Mouse (Mus musculus): ENCODE results near the gene Prss16. TPM values are rescaled to one million over a fixed set of nuclear protein-coding genes. Genes with fewer than 3 reads are reported as not detected.
"Not testable (repeated sequence)": the region's sequence is repeated elsewhere in the genome, so short reads cannot be mapped to it uniquely, and the experiment has no call there.

Prss16 gene
- polyA plus RNA-seq, 2 experiments = 0.23 to 0.39 TPM

DNA sequence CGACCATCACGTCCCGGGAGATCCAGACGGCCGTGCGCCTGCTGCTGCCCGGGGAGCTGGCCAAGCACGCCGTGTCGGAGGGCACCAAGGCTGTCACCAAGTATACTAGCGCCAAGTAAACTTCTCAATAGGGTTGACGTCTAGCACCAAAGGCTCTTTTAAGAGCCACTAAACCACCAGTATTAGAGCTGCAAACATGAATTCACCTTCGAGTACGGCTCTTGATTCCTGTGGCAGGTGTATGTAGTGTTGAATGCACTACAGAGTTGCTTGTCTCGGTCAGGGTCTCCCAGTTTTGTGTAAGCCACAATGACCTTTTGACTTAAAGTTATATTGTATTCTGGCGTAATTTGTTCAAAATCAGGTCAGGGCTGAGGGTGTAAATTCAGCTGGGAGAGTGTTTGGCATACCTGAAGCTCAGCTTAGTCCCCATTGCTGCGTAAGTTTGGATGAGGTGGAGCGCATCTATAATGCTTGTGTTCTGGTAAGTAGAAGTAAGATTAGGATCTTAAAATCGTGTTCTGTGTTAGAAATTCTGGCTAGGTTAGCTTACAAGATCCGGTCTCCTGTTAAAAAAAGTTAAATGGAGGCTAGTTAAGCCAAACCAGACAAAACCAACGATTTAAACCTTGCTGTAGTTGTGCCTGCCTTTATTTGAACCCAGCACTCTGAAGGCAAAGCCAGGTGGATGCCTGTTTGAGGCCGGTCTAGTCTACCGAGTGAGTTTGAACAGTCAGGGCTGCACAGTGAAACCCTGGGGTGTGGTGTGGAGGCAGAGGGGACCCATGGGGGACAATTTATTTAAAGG, 26.8 kb upstream of the Prss16 start:
- Histone ChIP-seq H3K9me3 (ENCODE audit: control insufficient read depth, low read length) (no peaks in the 10 kb centered on the region), H3K27ac (peak overlapping the region; percentile 100), H3K27me3 (ENCODE audit: control insufficient read depth, insufficient read depth, low read length) (no peaks in the 10 kb centered on the region), H3K4me3 (ENCODE audit: insufficient read depth in 1 of 2, low read depth in 2 of 2, low read length in 2 of 2) (peak overlapping the region; percentile 42 to 67), H3K36me3 (replicated peaks; ENCODE audit: control insufficient read depth, insufficient read depth, low read depth) (no peaks in the 10 kb centered on the region), H3K9ac (replicated peaks) (peak overlapping the region; percentile 78), H3K4me2 (ENCODE audit: low read depth) (peak overlapping the region; percentile 72), H3K4me1 (replicated peaks; ENCODE audit: control insufficient read depth in 2 of 2, insufficient read depth in 2 of 2, low read length in 1 of 2) (peaks cover 18 to 30% of the 10 kb centered on the region in 2 experiments)
- DNase-seq (ENCODE audit: low read depth in 3 of 3, low spot score in 3 of 3) (peak in 1 of 3 experiments; percentile 68), ATAC-seq (ENCODE audit: insufficient read depth) (peak; percentile 9)
- 2% methylated on average over 17 of the region's 23 CpGs for WGBS (ENCODE audit: insufficient replicate concordance)
- TF ChIP-seq CTCF (IDR thresholded peaks at IDR 0.05; ENCODE audit: low read depth) (no peak), EP300 (IDR thresholded peaks at IDR 0.05; ENCODE audit: low read depth) (no peak)

DNA sequence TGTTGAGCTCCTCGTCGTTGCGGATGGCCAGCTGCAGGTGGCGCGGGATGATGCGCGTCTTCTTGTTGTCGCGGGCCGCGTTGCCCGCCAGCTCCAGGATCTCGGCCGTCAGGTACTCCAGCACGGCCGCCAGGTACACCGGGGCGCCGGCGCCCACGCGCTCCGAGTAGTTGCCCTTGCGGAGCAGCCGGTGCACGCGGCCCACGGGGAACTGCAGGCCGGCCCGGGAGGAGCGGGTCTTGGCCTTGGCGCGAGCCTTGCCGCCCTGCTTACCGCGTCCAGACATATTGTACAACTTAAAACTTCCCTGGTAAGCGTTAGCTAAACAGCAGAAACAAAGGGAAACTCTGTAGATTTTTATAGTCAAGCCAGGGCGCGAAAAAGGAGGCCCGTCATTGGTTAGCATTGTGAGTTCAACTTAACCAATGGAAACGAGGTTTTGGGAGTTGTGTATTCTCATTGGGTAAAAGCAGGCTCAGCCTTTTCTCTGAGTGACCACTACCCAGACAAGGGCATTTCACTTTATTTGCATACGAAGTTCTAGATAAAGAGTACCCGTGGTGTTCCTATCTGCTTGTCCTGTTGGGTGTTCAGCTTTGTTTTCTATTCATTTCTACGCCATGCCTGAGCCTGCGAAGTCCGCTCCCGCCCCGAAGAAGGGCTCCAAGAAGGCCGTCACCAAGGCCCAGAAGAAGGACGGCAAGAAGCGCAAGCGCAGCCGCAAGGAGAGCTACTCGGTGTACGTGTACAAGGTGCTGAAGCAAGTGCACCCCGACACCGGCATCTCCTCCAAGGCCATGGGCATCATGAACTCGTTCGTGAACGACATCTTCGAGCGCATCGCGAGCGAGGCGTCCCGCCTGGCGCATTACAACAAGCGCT, 26.0 kb upstream of the Prss16 start, which contains the start of the genes Hist1h2ah and Hist1h2bk:
Gene Hist1h2ah (minus strand): TSS at position 302 of the 882 bp plus-strand sequence.
Gene Hist1h2bk (plus strand): TSS at position 604 of the 882 bp plus-strand sequence.
- H3K27me3 ChIP-seq (ENCODE audit: control insufficient read depth, insufficient read depth, low read length); H3K36me3 ChIP-seq (replicated peaks; ENCODE audit: control insufficient read depth, insufficient read depth, low read depth); H3K9me3 ChIP-seq (ENCODE audit: control insufficient read depth, low read length): not testable (repeated sequence)
- Histone ChIP-seq H3K27ac (peak within 1 kb of the TSS; percentile 100), H3K4me3 (ENCODE audit: insufficient read depth in 1 of 2, low read depth in 2 of 2, low read length in 2 of 2) (peak within 1 kb of the TSS; percentile 64 to 82), H3K9ac (replicated peaks) (peak within 1 kb of the TSS; percentile 91), H3K4me2 (ENCODE audit: low read depth) (peak within 1 kb of the TSS; percentile 81), H3K4me1 (replicated peaks; ENCODE audit: control insufficient read depth in 2 of 2, insufficient read depth in 2 of 2, low read length in 1 of 2) (peaks cover 18 to 28% of the 10 kb centered on the region in 2 experiments)
- peak; percentile 97 to 99 (median 98) for DNase-seq (ENCODE audit: low read depth in 3 of 3, low spot score in 3 of 3)
- peak; percentile 76 for TF ChIP-seq EP300 (IDR thresholded peaks at IDR 0.05; ENCODE audit: low read depth)
- ATAC-seq (ENCODE audit: insufficient read depth) = peak; percentile 88
- 0% methylated on average over 24 of the region's 69 CpGs for WGBS (ENCODE audit: insufficient replicate concordance)

DNA sequence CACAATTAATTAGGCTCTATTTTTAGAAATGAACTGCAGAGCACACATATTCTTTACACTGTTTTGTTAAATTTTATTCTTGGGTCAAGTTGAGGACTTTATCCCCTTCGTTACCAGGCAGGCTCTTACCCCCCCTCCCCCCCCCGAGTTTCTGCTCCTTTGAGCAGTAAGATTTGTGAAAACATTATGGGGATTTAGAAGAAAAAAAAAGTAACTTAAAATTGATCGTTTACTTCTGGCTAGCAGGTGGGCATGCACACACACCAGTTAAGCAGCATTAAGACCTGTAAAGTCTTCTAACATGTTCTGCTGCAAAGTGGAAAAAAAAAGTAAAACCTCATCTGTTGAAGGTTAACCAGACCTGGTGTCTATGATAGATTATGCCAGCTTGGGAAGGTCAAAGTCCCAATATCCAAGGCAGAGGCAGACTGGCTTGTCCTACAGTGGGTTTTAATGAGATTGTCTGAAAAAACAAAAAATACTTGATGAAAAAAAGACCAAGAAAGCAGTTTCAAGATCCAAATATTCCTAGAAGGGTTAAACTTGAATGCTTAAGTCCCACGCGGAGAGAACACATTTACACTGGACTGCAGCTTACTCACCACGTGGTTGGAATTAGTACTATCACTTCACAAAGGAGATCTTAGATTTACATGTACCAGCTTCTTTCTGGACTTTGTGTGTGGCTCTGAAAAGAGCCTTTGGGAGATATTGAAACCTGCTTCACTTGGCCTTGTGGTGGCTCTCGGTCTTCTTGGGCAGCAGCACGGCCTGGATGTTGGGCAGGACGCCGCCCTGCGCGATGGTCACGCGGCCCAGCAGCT, 25.1 kb upstream of the Prss16 start:
- peak overlapping the region; percentile 64 to 82 for H3K4me3 ChIP-seq (ENCODE audit: insufficient read depth in 1 of 2, low read depth in 2 of 2, low read length in 2 of 2)
- no peaks in the 10 kb centered on the region for H3K9me3 ChIP-seq (ENCODE audit: control insufficient read depth, low read length)
- H3K27me3 ChIP-seq (ENCODE audit: control insufficient read depth, insufficient read depth, low read length) = no peaks in the 10 kb centered on the region
- H3K9ac ChIP-seq (replicated peaks) = peak overlapping the region; percentile 91
- H3K4me2 ChIP-seq (ENCODE audit: low read depth) = peak overlapping the region; percentile 81
- TF ChIP-seq CTCF (IDR thresholded peaks at IDR 0.05; ENCODE audit: low read depth) (no peak), EP300 (IDR thresholded peaks at IDR 0.05; ENCODE audit: low read depth) (no peak)
- under 1% methylated on average over 10 of the region's 14 CpGs for WGBS (ENCODE audit: insufficient replicate concordance)
- peaks cover 17 to 25% of the 10 kb centered on the region in 2 experiments for H3K4me1 ChIP-seq (replicated peaks; ENCODE audit: control insufficient read depth in 2 of 2, insufficient read depth in 2 of 2, low read length in 1 of 2)
- DNase-seq (ENCODE audit: low read depth in 3 of 3, low spot score in 3 of 3) (peak in 1 of 3 experiments; percentile 63), ATAC-seq (ENCODE audit: insufficient read depth) (no peak)
- no peaks in the 10 kb centered on the region for H3K36me3 ChIP-seq (replicated peaks; ENCODE audit: control insufficient read depth, insufficient read depth, low read depth)
- H3K27ac ChIP-seq = peak overlapping the region; percentile 95

DNA sequence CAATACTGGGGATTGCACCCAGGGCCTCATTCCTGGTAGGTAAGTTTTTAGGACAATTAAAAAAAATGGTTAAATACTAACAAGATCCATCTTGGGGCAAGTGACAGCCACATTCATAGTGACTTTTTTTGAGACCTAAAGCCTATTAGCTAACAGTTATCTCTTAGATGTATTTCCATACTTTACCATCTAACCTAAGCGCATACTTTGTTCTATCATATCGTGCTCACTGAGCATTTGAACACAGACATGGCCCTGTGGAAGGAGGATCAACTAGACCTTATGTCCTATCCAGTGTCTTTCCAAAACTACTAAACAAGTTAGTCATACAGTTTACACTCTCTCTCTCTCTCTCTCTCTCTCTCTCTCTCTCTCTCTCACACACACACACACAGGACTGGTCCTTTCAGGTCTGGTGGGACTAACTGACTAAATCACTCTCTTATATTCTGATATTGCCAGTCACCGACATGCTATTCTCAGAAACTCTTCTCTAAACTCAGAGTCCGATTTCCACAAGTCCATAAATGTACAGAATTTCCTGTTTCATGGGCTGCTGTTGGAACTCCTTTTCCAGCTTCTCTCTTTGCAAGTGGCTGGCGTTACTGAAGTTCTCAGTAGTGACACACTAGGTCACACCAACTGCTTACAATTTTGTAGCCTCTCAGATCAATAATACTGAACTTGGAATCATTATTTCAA, 24.4 kb upstream of the Prss16 start:
- TF ChIP-seq EP300 (IDR thresholded peaks at IDR 0.05; ENCODE audit: low read depth) (no peak), CTCF (IDR thresholded peaks at IDR 0.05; ENCODE audit: low read depth) (no peak)
- Histone ChIP-seq H3K9me3 (ENCODE audit: control insufficient read depth, low read length) (no peaks in the 10 kb centered on the region), H3K4me2 (ENCODE audit: low read depth) (peak overlapping the region; percentile 81), H3K4me1 (replicated peaks; ENCODE audit: control insufficient read depth in 2 of 2, insufficient read depth in 2 of 2, low read length in 1 of 2) (peaks cover 17 to 27% of the 10 kb centered on the region in 2 experiments), H3K9ac (replicated peaks) (peak overlapping the region; percentile 91), H3K4me3 (ENCODE audit: insufficient read depth in 1 of 2, low read depth in 2 of 2, low read length in 2 of 2) (peak overlapping the region; percentile 64 to 82), H3K36me3 (replicated peaks; ENCODE audit: control insufficient read depth, insufficient read depth, low read depth) (no peaks in the 10 kb centered on the region), H3K27me3 (ENCODE audit: control insufficient read depth, insufficient read depth, low read length) (no peaks in the 10 kb centered on the region), H3K27ac (peak overlapping the region; percentile 95)
- no peak for ATAC-seq (ENCODE audit: insufficient read depth)
- WGBS (ENCODE audit: insufficient replicate concordance) = 30% methylated on average over 5 of the region's 5 CpGs
- DNase-seq (ENCODE audit: low read depth in 3 of 3, low spot score in 3 of 3) = no peak
